Mouse (Mus musculus) lung, embryonic 15.5 days (tissue): Measurements from ENCODE around the gene Bcas2. TPM values are rescaled to one million over a fixed set of nuclear protein-coding genes. Genes with fewer than 3 reads are reported as not detected.
"Not testable (repeated sequence)": the region's sequence is repeated elsewhere in the genome, so short reads cannot be mapped to it uniquely, and the experiment has no call there.

Experiments
- ATAC-seq: fragments of 200-750 bp; cut with Nextera tagmentation; 2 replicates; pipeline ENCODE4 v1.8.0; 2017; ENCODE audit warnings: moderate number of reproducible peaks, borderline replicate concordance; ENCODE audit not compliant: low FRiP score, low TSS enrichment; ENCODE audit errors: extremely low read depth
- H3K27ac ChIP-seq: fragments of 300-500 bp; sonication (generic); 2 replicates; pipeline ENCODE4 v1.5.1; 2015; ENCODE audit warnings: moderate library complexity, mild to moderate bottlenecking, inconsistent platforms
- H3K27me3 ChIP-seq: fragments of 300-500 bp; sonication (generic); 2 replicates; pipeline ENCODE4 v1.6.1; 2015; ENCODE audit warnings: inconsistent platforms
- H3K36me3 ChIP-seq: fragments of 300-500 bp; sonication (generic); 2 replicates; pipeline ENCODE4 v1.6.1; 2015; ENCODE audit warnings: inconsistent platforms
- H3K4me1 ChIP-seq: fragments of 300-500 bp; sonication (generic); 2 replicates; pipeline ENCODE4 v1.6.1; 2015; ENCODE audit warnings: inconsistent platforms
- H3K4me2 ChIP-seq: fragments of 300-500 bp; sonication (generic); 2 replicates; pipeline ENCODE4 v1.6.1; 2015; ENCODE audit warnings: inconsistent platforms, mild to moderate bottlenecking, moderate library complexity
- H3K4me3 ChIP-seq: fragments of 300-500 bp; sonication (generic); 2 replicates; pipeline ENCODE4 v1.5.1; 2015; ENCODE audit warnings: mild to moderate bottlenecking, inconsistent platforms
- H3K9ac ChIP-seq: fragments of 300-500 bp; sonication (generic); 2 replicates; pipeline ENCODE4 v1.6.1; 2015; ENCODE audit warnings: inconsistent platforms
- H3K9me3 ChIP-seq: fragments of 300-500 bp; sonication (generic); 2 replicates; pipeline ENCODE4 v1.6.1; 2016; ENCODE audit warnings: inconsistent platforms
- WGBS: fragments of 180-500 bp; shearing (Covaris S2); methylation state at CpG from one replicate; pipeline ENCODE4 v1.1.7; 2015; 5-methylcytosine and 5-hydroxymethylcytosine counted together
- polyA plus RNA-seq: library from polyadenylated mRNA; unstranded; fragments of >200 nt; fragmentation: Nextera tagmentation; extraction: Ambion mirVana; gene quantifications from 2 replicates; pipeline ENCODE4 v1.2.1, GENCODE M21; 2015

Gene Bcas2
- polyA plus RNA-seq, 1 experiment from 2014 or later = 188 TPM

GRCm38 (mm10) chr3:103172615-103173014 lies 1.2 kb downstream of the Bcas2 start:
- no peak for ATAC-seq
- no peaks in the 10 kb centered on the region for H3K9me3 ChIP-seq
- no peaks in the 10 kb centered on the region for H3K27me3 ChIP-seq
- WGBS = 11% methylated on average over 5 of the region's 5 CpGs
- H3K36me3 ChIP-seq = peaks cover 36% of the 10 kb centered on the region
- no peak overlapping the region for H3K27ac ChIP-seq
- H3K9ac ChIP-seq = peak overlapping the region; percentile 87
- peaks cover 13% of the 10 kb centered on the region for H3K4me1 ChIP-seq
- H3K4me2 ChIP-seq = peak overlapping the region; percentile 65
- peak overlapping the region; percentile 81 for H3K4me3 ChIP-seq

GRCm38 (mm10) chr3:103176740-103177139 lies 5.3 kb downstream of the Bcas2 start:
- Histone ChIP-seq H3K27ac (no peak overlapping the region), H3K4me2 (no peak overlapping the region), H3K36me3 (peaks cover 50% of the 10 kb centered on the region), H3K4me1 (peaks cover 7% of the 10 kb centered on the region), H3K9ac (no peak overlapping the region), H3K9me3 (no peaks in the 10 kb centered on the region), H3K27me3 (no peaks in the 10 kb centered on the region), H3K4me3 (no peak overlapping the region)
- ATAC-seq = no peak
- 77% methylated on average over 4 of the region's 4 CpGs for whole genome bisulfite sequencing

GRCm38 (mm10) chr3:103179527-103179926 lies 8.1 kb downstream of the Bcas2 start:
- H3K4me2 ChIP-seq = no peak overlapping the region
- no peak overlapping the region for H3K4me3 ChIP-seq
- ATAC-seq = no peak
- no peaks in the 10 kb centered on the region for H3K9me3 ChIP-seq
- no peaks in the 10 kb centered on the region for H3K4me1 ChIP-seq
- no peak overlapping the region for H3K9ac ChIP-seq
- WGBS = 91% methylated on average over 9 of the region's 9 CpGs
- peaks cover 39% of the 10 kb centered on the region for H3K36me3 ChIP-seq
- H3K27me3 ChIP-seq = no peaks in the 10 kb centered on the region
- no peak overlapping the region for H3K27ac ChIP-seq

- WGBS = 40% methylated on average over 4 of the region's 4 CpGs
- H3K36me3 ChIP-seq = peaks cover 24% of the 10 kb centered on the region
- ATAC-seq = no peak
- H3K27me3 ChIP-seq = no peaks in the 10 kb centered on the region
- H3K4me3 ChIP-seq = no peak overlapping the region
- H3K9ac ChIP-seq = no peak overlapping the region
- no peaks in the 10 kb centered on the region for H3K9me3 ChIP-seq
- H3K27ac ChIP-seq = no peak overlapping the region
- H3K4me2 ChIP-seq = no peak overlapping the region
- no peaks in the 10 kb centered on the region for H3K4me1 ChIP-seq
These were observed 9.7 kb downstream of the Bcas2 start for GRCm38 (mm10) chr3:103181171-103181570.

GRCm38 (mm10) chr3:103182821-103183220 lies 11.4 kb downstream of the Bcas2 start:
- 75% methylated on average over 14 of the region's 14 CpGs for WGBS
- Histone ChIP-seq H3K27me3 (no peaks in the 10 kb centered on the region), H3K36me3 (peaks cover 12% of the 10 kb centered on the region), H3K9me3 (no peaks in the 10 kb centered on the region), H3K4me2 (no peak overlapping the region), H3K4me3 (no peak overlapping the region), H3K27ac (no peak overlapping the region), H3K4me1 (no peaks in the 10 kb centered on the region), H3K9ac (no peak overlapping the region)
- ATAC-seq = no peak

GRCm38 (mm10) chr3:103184467-103184866 lies 13.0 kb downstream of the Bcas2 start:
- H3K27ac ChIP-seq, H3K9me3 ChIP-seq, H3K36me3 ChIP-seq, H3K4me1 ChIP-seq, H3K9ac ChIP-seq, H3K4me2 ChIP-seq, H3K4me3 ChIP-seq, ATAC-seq, H3K27me3 ChIP-seq: not testable (repeated sequence)

GRCm38 (mm10) chr3:103188451-103188850 lies 17.0 kb downstream of the Bcas2 start:
- WGBS = 70% methylated on average over 5 of the region's 5 CpGs
- no peaks in the 10 kb centered on the region for H3K36me3 ChIP-seq

GRCm38 (mm10) chr3:103188856-103189255 lies 17.4 kb downstream of the Bcas2 start:
- Histone ChIP-seq H3K9ac (no peak overlapping the region), H3K27ac (no peak overlapping the region), H3K36me3 (no peaks in the 10 kb centered on the region), H3K9me3 (no peaks in the 10 kb centered on the region), H3K4me3 (no peak overlapping the region), H3K27me3 (no peaks in the 10 kb centered on the region), H3K4me1 (no peaks in the 10 kb centered on the region), H3K4me2 (no peak overlapping the region)
- WGBS = 89% methylated on average over 2 of the region's 2 CpGs
- ATAC-seq = no peak

More at GRCm38 (mm10) chr3:103188451-103188850, 17.0 kb downstream of the Bcas2 start:
- Histone ChIP-seq H3K27ac (no peak overlapping the region), H3K4me3 (no peak overlapping the region), H3K9me3 (no peaks in the 10 kb centered on the region), H3K4me1 (no peaks in the 10 kb centered on the region), H3K4me2 (no peak overlapping the region), H3K27me3 (no peaks in the 10 kb centered on the region), H3K9ac (no peak overlapping the region)
- no peak for ATAC-seq

GRCm38 (mm10) chr3:103192161-103192560 lies 20.7 kb downstream of the Bcas2 start:
- H3K4me1 ChIP-seq = no peaks in the 10 kb centered on the region
- 80% methylated on average over 4 of the region's 4 CpGs for WGBS
- H3K4me2 ChIP-seq = no peak overlapping the region
- ATAC-seq = no peak
- H3K36me3 ChIP-seq = no peaks in the 10 kb centered on the region
- H3K4me3 ChIP-seq = no peak overlapping the region
- no peaks in the 10 kb centered on the region for H3K9me3 ChIP-seq
- H3K27me3 ChIP-seq = no peaks in the 10 kb centered on the region
- no peak overlapping the region for H3K9ac ChIP-seq
- no peak overlapping the region for H3K27ac ChIP-seq

- no peaks in the 10 kb centered on the region for H3K4me1 ChIP-seq
- no peak overlapping the region for H3K27ac ChIP-seq
- no peak for ATAC-seq
- H3K27me3 ChIP-seq = no peaks in the 10 kb centered on the region
- no peak overlapping the region for H3K9ac ChIP-seq
- WGBS = 63% methylated on average over 1 of the region's 1 CpGs
- H3K4me3 ChIP-seq = no peak overlapping the region
- no peaks in the 10 kb centered on the region for H3K9me3 ChIP-seq
- H3K36me3 ChIP-seq = no peaks in the 10 kb centered on the region
- no peak overlapping the region for H3K4me2 ChIP-seq
These were observed 21.7 kb downstream of the Bcas2 start for GRCm38 (mm10) chr3:103193186-103193585.

- Histone ChIP-seq H3K27ac (no peak overlapping the region), H3K36me3 (no peaks in the 10 kb centered on the region), H3K4me1 (no peaks in the 10 kb centered on the region), H3K9me3 (no peaks in the 10 kb centered on the region), H3K4me2 (no peak overlapping the region), H3K4me3 (no peak overlapping the region), H3K9ac (no peak overlapping the region), H3K27me3 (no peaks in the 10 kb centered on the region)
- no peak; the same call in 1 of the 2 replicates for ATAC-seq
- WGBS = 66% methylated on average over 7 of the region's 7 CpGs
These were observed 24.9 kb downstream of the Bcas2 start for GRCm38 (mm10) chr3:103196320-103196823.

GRCm38 (mm10) chr3:103199386-103199785 lies 27.9 kb downstream of the Bcas2 start:
- Histone ChIP-seq H3K4me2 (no peak overlapping the region), H3K36me3 (no peaks in the 10 kb centered on the region), H3K9ac (no peak overlapping the region), H3K27ac (no peak overlapping the region), H3K4me1 (no peaks in the 10 kb centered on the region), H3K4me3 (no peak overlapping the region), H3K9me3 (no peaks in the 10 kb centered on the region), H3K27me3 (no peaks in the 10 kb centered on the region)
- 82% methylated on average over 5 of the region's 5 CpGs for WGBS
- no peak for ATAC-seq

- not testable (repeated sequence) for H3K4me2 ChIP-seq, H3K36me3 ChIP-seq, H3K4me1 ChIP-seq, H3K9me3 ChIP-seq, ATAC-seq, H3K27ac ChIP-seq, H3K27me3 ChIP-seq, H3K4me3 ChIP-seq, H3K9ac ChIP-seq
- 89% methylated on average over 7 of the region's 7 CpGs for WGBS
These were observed 29.6 kb downstream of the Bcas2 start for GRCm38 (mm10) chr3:103201105-103201504.
